Mouse (Mus musculus): ENCODE results near the gene Fgf13. TPM values are rescaled to one million over a fixed set of nuclear protein-coding genes. Genes with fewer than 3 reads are reported as not detected.

Fgf13 gene
- 44.0 and 51.1 TPM in 2 replicates for polyA plus RNA-seq (2014; fragmentation: Nextera tagmentation; extraction: Ambion mirVana)

DNA sequence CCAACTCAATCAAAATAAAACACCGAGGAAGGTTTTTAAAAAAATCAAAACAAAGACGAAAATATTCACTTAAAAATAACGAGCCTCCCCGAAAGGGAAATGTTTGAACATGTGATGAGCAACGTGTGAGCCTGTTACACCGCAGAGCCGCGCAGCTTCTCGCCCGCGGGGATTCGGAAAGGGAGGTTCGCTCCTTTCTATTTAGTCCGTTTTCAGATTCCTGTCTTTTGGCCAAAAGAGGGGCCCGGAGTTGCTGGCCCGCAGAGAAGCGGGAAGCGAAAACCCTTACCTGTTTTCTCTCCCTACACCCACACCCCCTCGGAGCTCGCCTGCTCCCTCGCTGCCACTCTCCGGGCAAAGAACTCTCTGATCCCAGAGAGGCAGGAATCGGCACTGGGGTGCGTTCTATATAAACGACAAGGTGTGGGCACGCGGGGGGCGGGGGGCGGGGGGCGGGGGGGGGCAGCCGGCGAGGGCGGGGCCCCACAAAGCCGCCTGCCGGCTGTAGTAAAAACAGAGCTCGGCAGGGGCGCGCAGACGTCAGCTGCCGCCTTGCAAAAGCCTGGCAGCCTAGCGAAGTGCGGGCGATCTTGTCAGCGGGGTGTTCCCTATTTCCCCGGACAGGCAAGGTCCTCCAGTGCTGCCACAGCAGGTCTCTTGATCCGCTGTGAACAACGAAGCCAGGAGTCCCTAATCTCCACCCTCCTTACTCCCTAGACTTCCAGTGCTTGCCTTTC, at the start of gene Fgf13:
Fgf13 (minus strand) TSS at position 377 of the 737 bp plus-strand sequence.
- no peaks in the 10 kb centered on the region for H3K4me1 ChIP-seq (ENCODE audit: control insufficient read depth, insufficient read depth, low read length)
- peak within 1 kb of the TSS; percentile 20; the same call in 1 of the 2 replicates for H3K27ac ChIP-seq (ENCODE audit: low read depth, low read length)
- peak within 1 kb of the TSS; percentile 64 for H3K9ac ChIP-seq (ENCODE audit: low read length)
- H3K27me3 ChIP-seq (ENCODE audit: control insufficient read depth, insufficient read depth, low read length): no peaks in the 10 kb centered on the region
- ATAC-seq (ENCODE audit: insufficient read depth, low FRiP score, low TSS enrichment) (peak; percentile 11; the same call in 1 of the 2 replicates), DNase-seq (ENCODE audit: low spot score) (peak; percentile 36)
- 21% methylated on average over 33 of the region's 47 CpGs for WGBS
- no peaks in the 10 kb centered on the region for H3K9me3 ChIP-seq (ENCODE audit: control insufficient read depth, low read length)
- H3K36me3 ChIP-seq (ENCODE audit: control insufficient read depth, insufficient read depth, low read length): no peaks in the 10 kb centered on the region
- peak within 1 kb of the TSS; percentile 54 for H3K4me2 ChIP-seq (ENCODE audit: low read depth)
- H3K4me3 ChIP-seq (ENCODE audit: low read depth, low read length): peak within 1 kb of the TSS; percentile 45

DNA sequence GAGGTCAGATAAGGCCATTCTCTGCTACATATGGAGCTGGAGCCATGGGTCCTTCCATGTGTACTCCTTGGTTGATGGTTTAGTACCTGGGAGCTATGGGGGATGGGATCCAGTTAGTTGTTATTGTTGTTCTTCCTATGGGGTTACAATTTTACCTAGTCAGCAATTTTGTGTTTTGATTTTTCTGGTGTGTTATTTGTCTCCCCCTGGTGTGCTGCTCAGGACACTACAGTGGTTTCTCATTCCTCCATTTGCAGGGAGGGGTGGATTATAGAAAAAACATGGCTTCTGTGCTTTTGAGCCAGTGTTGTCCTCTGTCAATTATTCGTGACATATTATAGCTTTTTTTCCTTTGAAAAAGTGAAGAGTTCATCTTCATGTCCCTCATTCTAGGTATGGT, 38.7 kb upstream of the Fgf13 start:
- H3K27ac ChIP-seq (ENCODE audit: low read depth, low read length): no peak overlapping the region
- H3K4me1 ChIP-seq (ENCODE audit: control insufficient read depth, insufficient read depth, low read length): no peaks in the 10 kb centered on the region
- H3K9me3 ChIP-seq (ENCODE audit: control insufficient read depth, low read length): no peaks in the 10 kb centered on the region
- 58% methylated on average over 1 of the region's 1 CpGs for WGBS
- ATAC-seq (ENCODE audit: insufficient read depth, low FRiP score, low TSS enrichment): no peak
- no peak overlapping the region for H3K9ac ChIP-seq (ENCODE audit: low read length)
- H3K27me3 ChIP-seq (ENCODE audit: control insufficient read depth, insufficient read depth, low read length): no peaks in the 10 kb centered on the region
- H3K4me3 ChIP-seq (ENCODE audit: low read depth, low read length): no peak overlapping the region
- no peak overlapping the region for H3K4me2 ChIP-seq (ENCODE audit: low read depth)
- H3K36me3 ChIP-seq (ENCODE audit: control insufficient read depth, insufficient read depth, low read length): no peaks in the 10 kb centered on the region
- DNase-seq (ENCODE audit: low spot score): no peak

DNA sequence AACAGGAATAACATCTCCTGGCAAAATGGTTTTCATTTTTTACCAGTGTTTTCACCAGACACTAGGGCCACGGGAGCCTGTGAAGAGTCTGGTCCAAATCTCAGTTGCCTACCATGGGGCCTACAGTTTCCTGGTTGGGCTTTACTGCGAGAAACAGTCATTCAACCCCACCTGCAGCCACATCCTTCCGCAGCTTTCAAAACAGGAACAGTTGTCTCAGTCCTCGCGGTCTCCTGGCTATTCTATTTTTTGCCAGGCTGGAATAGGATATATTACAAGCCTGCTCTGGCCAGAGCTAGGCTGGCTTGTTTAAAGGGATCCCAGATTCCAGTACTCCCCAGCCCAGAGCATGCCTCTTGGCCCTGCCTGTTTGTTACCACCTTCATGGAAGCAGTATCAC, 21.2 kb upstream of the Fgf13 start:
- Histone ChIP-seq H3K4me3 (ENCODE audit: low read depth, low read length) (no peak overlapping the region), H3K27ac (ENCODE audit: low read depth, low read length) (no peak overlapping the region), H3K9ac (ENCODE audit: low read length) (no peak overlapping the region), H3K4me2 (ENCODE audit: low read depth) (no peak overlapping the region), H3K4me1 (ENCODE audit: control insufficient read depth, insufficient read depth, low read length) (no peaks in the 10 kb centered on the region), H3K9me3 (ENCODE audit: control insufficient read depth, low read length) (no peaks in the 10 kb centered on the region), H3K36me3 (ENCODE audit: control insufficient read depth, insufficient read depth, low read length) (no peaks in the 10 kb centered on the region), H3K27me3 (ENCODE audit: control insufficient read depth, insufficient read depth, low read length) (no peaks in the 10 kb centered on the region)
- ATAC-seq (ENCODE audit: insufficient read depth, low FRiP score, low TSS enrichment) (no peak), DNase-seq (ENCODE audit: low spot score) (no peak)
- 44% methylated on average over 5 of the region's 5 CpGs for WGBS

DNA sequence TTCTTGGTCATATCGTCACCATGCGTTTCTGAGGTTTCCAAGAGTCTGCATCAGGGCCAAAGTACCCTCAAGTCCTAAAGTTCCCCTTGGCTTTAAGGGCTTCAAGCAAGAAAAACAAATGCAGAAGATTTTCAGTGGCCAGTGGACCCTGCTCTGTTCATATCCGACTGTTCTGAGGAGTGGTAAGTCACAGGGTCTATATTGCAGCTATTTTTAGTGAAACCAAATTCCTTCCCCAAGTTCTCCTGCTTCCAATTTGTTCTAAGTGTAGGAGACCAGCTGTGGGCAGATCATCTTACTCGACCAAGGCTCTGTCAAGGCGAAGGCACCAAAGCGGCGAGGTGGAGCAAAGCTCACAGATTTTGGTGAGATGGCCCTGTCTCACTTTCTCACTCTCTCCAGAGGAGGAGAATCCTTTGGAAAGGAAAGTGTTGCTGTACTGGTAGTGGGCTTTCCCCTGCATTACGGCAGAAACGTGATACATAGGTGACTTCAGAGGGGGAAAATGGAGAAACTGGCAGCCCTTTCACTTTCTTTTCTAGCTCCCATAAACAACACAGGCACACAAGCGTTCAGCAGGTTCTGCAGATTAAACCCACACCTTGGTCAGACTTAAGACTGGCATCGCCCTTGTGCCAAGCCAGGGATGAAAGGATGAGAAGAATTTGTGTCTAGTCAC, 17.8 kb upstream of the Fgf13 start:
- Histone ChIP-seq H3K4me2 (ENCODE audit: low read depth) (no peak overlapping the region), H3K27ac (ENCODE audit: low read depth, low read length) (no peak overlapping the region), H3K4me1 (ENCODE audit: control insufficient read depth, insufficient read depth, low read length) (no peaks in the 10 kb centered on the region), H3K27me3 (ENCODE audit: control insufficient read depth, insufficient read depth, low read length) (no peaks in the 10 kb centered on the region), H3K9ac (ENCODE audit: low read length) (no peak overlapping the region), H3K4me3 (ENCODE audit: low read depth, low read length) (no peak overlapping the region), H3K36me3 (ENCODE audit: control insufficient read depth, insufficient read depth, low read length) (no peaks in the 10 kb centered on the region), H3K9me3 (ENCODE audit: control insufficient read depth, low read length) (no peaks in the 10 kb centered on the region)
- 88% methylated on average over 11 of the region's 11 CpGs for whole genome bisulfite sequencing
- DNase-seq (ENCODE audit: low spot score): no peak
- no peak for ATAC-seq (ENCODE audit: insufficient read depth, low FRiP score, low TSS enrichment)

DNA sequence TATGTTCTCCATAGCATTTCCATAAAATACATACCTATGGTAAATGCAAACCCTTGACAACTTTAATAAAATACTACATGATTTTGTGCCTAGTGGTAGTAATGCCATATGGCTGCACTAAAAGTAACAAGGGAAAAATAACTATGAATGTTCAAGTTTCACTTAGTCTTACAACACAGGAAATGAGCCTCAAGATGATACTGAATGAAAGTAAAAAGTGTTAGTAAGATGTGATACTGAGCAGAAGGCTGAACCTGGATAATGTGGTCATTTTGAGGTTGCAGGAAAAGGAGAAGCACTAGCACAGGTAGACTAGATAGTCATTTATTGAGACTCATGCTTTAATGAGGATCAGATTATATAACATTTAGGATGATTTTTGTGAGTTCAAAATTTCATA, 16.2 kb upstream of the Fgf13 start:
- no peak overlapping the region for H3K9ac ChIP-seq (ENCODE audit: low read length)
- H3K27me3 ChIP-seq (ENCODE audit: control insufficient read depth, insufficient read depth, low read length): no peaks in the 10 kb centered on the region
- DNase-seq (ENCODE audit: low spot score) (no peak), ATAC-seq (ENCODE audit: insufficient read depth, low FRiP score, low TSS enrichment) (no peak)
- H3K4me1 ChIP-seq (ENCODE audit: control insufficient read depth, insufficient read depth, low read length): no peaks in the 10 kb centered on the region
- H3K4me2 ChIP-seq (ENCODE audit: low read depth): no peak overlapping the region
- no peaks in the 10 kb centered on the region for H3K9me3 ChIP-seq (ENCODE audit: control insufficient read depth, low read length)
- no peak overlapping the region for H3K27ac ChIP-seq (ENCODE audit: low read depth, low read length)
- H3K4me3 ChIP-seq (ENCODE audit: low read depth, low read length): no peak overlapping the region
- no peaks in the 10 kb centered on the region for H3K36me3 ChIP-seq (ENCODE audit: control insufficient read depth, insufficient read depth, low read length)

DNA sequence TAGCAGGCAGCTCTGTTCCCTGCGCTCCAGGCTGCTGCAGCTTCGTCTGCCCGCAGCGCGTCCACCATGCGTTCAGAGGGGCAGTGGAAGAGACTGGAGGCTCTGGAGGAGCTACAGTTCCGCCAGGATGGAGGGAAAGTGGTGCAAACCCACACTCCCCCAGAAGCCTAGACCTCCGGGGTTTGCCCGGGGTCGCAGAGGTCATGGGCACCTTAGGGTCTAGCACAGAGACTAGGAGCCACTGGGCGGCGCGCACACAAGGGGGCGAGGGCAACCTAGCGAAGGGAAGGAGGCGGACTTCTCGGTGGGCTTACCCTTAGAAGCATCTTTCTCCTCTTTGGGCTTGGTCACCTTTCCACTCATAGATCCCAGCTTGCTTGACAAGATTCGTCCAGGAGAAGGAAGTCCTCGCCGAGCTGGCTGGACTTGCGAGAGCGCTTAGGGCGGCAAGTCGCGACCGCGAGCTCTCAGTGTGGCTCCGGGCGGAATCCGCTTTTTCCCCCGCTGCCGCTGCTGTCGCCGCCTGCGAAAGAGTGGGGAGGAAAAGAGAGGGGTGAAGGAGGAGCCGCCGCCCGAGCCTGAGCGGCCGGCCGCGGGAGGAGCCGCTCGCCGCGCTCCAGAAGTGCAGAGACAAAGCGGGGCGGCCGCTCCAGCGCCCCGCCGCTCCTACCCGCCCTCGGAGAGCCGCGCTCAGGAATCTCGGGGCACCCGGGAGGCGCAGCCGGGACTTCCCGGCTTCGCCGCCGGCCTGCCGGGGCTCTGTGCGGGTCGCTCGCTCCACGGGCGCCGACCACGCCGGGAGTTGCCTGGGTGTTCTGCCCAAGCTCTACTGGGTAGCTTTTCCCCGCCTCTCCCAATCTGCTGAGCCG, 811 bp downstream of the Fgf13 start:
- Histone ChIP-seq H3K4me3 (ENCODE audit: low read depth, low read length) (peak overlapping the region; percentile 45), H3K4me1 (ENCODE audit: control insufficient read depth, insufficient read depth, low read length) (no peaks in the 10 kb centered on the region), H3K27ac (ENCODE audit: low read depth, low read length) (peak overlapping the region; percentile 20; the same call in 1 of the 2 replicates), H3K27me3 (ENCODE audit: control insufficient read depth, insufficient read depth, low read length) (no peaks in the 10 kb centered on the region), H3K4me2 (ENCODE audit: low read depth) (peak overlapping the region; percentile 54), H3K9ac (ENCODE audit: low read length) (peak overlapping the region; percentile 64), H3K9me3 (ENCODE audit: control insufficient read depth, low read length) (no peaks in the 10 kb centered on the region), H3K36me3 (ENCODE audit: control insufficient read depth, insufficient read depth, low read length) (no peaks in the 10 kb centered on the region)
- DNase-seq (ENCODE audit: low spot score): peak; percentile 61
- ATAC-seq (ENCODE audit: insufficient read depth, low FRiP score, low TSS enrichment): peak; percentile 67
- WGBS: 21% methylated on average over 65 of the region's 75 CpGs

DNA sequence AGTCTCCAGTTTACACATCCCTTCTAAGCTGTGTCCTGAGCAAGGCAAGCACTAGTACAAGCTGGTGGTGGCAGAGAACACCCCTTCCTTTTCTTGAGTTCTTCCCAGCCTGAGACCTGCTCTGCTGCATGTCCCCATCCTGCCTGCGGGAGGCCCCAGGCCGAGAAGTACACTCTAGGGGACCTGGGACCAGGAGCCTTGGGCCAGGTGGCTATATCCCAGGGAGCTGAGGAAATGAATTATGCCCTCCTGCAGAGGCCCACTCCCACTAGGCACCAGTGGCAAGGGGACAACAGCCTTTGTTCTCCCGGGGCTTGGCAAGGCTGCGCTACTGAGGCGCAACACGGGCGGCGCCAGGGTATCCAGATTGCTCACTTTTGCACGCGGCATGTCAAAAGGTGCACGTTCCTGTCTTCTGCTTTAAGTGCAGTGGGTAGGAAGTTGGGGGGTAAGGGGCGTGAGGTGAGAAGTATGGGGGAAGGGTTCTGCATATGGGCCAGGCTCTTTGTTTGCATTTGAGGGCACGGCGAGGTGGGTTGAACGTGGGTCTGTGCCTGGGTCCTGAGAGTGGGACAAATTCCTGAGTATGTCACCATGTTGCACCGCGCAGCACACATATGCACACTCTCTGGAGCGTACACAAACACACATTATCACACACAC, 1.7 kb downstream of the Fgf13 start:
- Histone ChIP-seq H3K36me3 (ENCODE audit: control insufficient read depth, insufficient read depth, low read length) (no peaks in the 10 kb centered on the region), H3K9me3 (ENCODE audit: control insufficient read depth, low read length) (no peaks in the 10 kb centered on the region), H3K4me2 (ENCODE audit: low read depth) (peak overlapping the region; percentile 54), H3K27me3 (ENCODE audit: control insufficient read depth, insufficient read depth, low read length) (no peaks in the 10 kb centered on the region), H3K4me1 (ENCODE audit: control insufficient read depth, insufficient read depth, low read length) (no peaks in the 10 kb centered on the region), H3K27ac (ENCODE audit: low read depth, low read length) (no peak overlapping the region), H3K4me3 (ENCODE audit: low read depth, low read length) (peak overlapping the region; percentile 45), H3K9ac (ENCODE audit: low read length) (peak overlapping the region; percentile 39)
- DNase-seq (ENCODE audit: low spot score): peak; percentile 40
- peak; percentile 46 for ATAC-seq (ENCODE audit: insufficient read depth, low FRiP score, low TSS enrichment)
- 24% methylated on average over 18 of the region's 18 CpGs for whole genome bisulfite sequencing

DNA sequence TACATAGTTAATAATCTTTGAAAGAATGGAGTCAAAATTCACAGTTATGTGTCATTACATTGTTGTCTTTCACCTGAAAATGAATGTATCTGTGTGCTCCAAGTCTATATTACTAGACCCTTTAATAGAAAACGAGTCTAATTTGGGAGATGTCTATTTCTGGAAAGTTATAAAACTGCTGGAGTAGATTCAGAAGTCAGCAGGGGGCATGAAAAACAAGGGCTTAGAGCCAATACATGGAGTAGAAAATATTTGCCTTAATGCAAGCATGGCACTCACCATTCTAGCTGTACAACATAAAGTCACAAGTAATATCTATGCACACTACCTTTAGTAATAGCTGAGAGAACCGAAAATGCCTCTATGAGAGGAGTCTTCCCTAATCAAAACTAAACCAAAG, 19.9 kb downstream of the Fgf13 start:
- Histone ChIP-seq H3K27ac (ENCODE audit: low read depth, low read length) (no peak overlapping the region), H3K4me1 (ENCODE audit: control insufficient read depth, insufficient read depth, low read length) (no peaks in the 10 kb centered on the region), H3K36me3 (ENCODE audit: control insufficient read depth, insufficient read depth, low read length) (no peaks in the 10 kb centered on the region), H3K27me3 (ENCODE audit: control insufficient read depth, insufficient read depth, low read length) (no peaks in the 10 kb centered on the region), H3K9ac (ENCODE audit: low read length) (no peak overlapping the region), H3K4me3 (ENCODE audit: low read depth, low read length) (no peak overlapping the region), H3K9me3 (ENCODE audit: control insufficient read depth, low read length) (no peaks in the 10 kb centered on the region), H3K4me2 (ENCODE audit: low read depth) (no peak overlapping the region)
- ATAC-seq (ENCODE audit: insufficient read depth, low FRiP score, low TSS enrichment) (no peak), DNase-seq (ENCODE audit: low spot score) (no peak)
- WGBS: 74% methylated on average over 2 of the region's 2 CpGs

Data from neural tube, embryonic 11.5 days (tissue).